Mouse (Mus musculus): ENCODE measurements around the gene Jmjd4.

- TF ChIP-seq CTCF (IDR thresholded peaks at IDR 0.05; ENCODE audit: extremely low read depth, insufficient read length, insufficient replicate concordance, low read depth, low read length): no peak
- no peak for TF ChIP-seq POLR2A (IDR thresholded peaks at IDR 0.05; ENCODE audit: low read depth, low read length)
Measured at GRCm38 (mm10) chr11:59485641-59486040, 35.8 kb downstream of the Jmjd4 start.
